Mouse (Mus musculus): Measurements from ENCODE around the gene Tmem131. TPM values are rescaled to one million over a fixed set of nuclear protein-coding genes. Genes with fewer than 3 reads are reported as not detected.

Gene Tmem131
- polyA plus RNA-seq, 1 experiment from 2014 or later: 6.8 TPM

GRCm38 (mm10) chr1:36883805-36884204 is 59.7 kb downstream of the Tmem131 start:
- Histone ChIP-seq H3K4me3 (ENCODE audit: low read depth, low read length) (no peak overlapping the region), H3K9ac (ENCODE audit: low read length) (no peak overlapping the region), H3K27me3 (ENCODE audit: control insufficient read depth, insufficient read depth, low read length) (no peaks in the 10 kb centered on the region), H3K4me2 (replicated peaks; ENCODE audit: low read depth) (no peak overlapping the region), H3K27ac (replicated peaks) (0 out of 2 replicates have a peak overlapping the region, but pooled peaks have one; percentile 2), H3K36me3 (ENCODE audit: control insufficient read depth, insufficient read depth, low read length) (peaks cover 3% of the 10 kb centered on the region; the same call in 1 of the 2 replicates), H3K9me3 (ENCODE audit: control insufficient read depth, low read length) (no peaks in the 10 kb centered on the region), H3K4me1 (replicated peaks; ENCODE audit: control insufficient read depth, insufficient read depth) (peaks cover 7% of the 10 kb centered on the region; the same call in 1 of the 2 replicates)
- no peak for DNase-seq (ENCODE audit: low spot score)
- WGBS: 38% methylated on average over 2 of the region's 2 CpGs
- ATAC-seq (ENCODE audit: low FRiP score, low TSS enrichment): no peak; the same call in 1 of the 2 replicates
- TF ChIP-seq CTCF (IDR thresholded peaks at IDR 0.05; ENCODE audit: low read depth) (no peak), EP300 (optimal IDR thresholded peaks at IDR 0.05) (no peak)

GRCm38 (mm10) chr1:36879154-36879553 is 64.3 kb downstream of the Tmem131 start:
- H3K4me3 ChIP-seq (ENCODE audit: low read depth, low read length): no peak overlapping the region
- H3K36me3 ChIP-seq (ENCODE audit: control insufficient read depth, insufficient read depth, low read length): no peaks in the 10 kb centered on the region
- 28% methylated on average over 1 of the region's 1 CpGs for WGBS
- H3K4me1 ChIP-seq (replicated peaks; ENCODE audit: control insufficient read depth, insufficient read depth): peaks cover 4% of the 10 kb centered on the region; the same call in 1 of the 2 replicates
- no peak for DNase-seq (ENCODE audit: low spot score)
- no peaks in the 10 kb centered on the region for H3K9me3 ChIP-seq (ENCODE audit: control insufficient read depth, low read length)
- H3K4me2 ChIP-seq (replicated peaks; ENCODE audit: low read depth): no peak overlapping the region
- ATAC-seq (ENCODE audit: low FRiP score, low TSS enrichment): no peak
- TF ChIP-seq EP300 (optimal IDR thresholded peaks at IDR 0.05): no peak
- no peak for TF ChIP-seq CTCF (IDR thresholded peaks at IDR 0.05; ENCODE audit: low read depth)
- H3K27me3 ChIP-seq (ENCODE audit: control insufficient read depth, insufficient read depth, low read length): no peaks in the 10 kb centered on the region
- H3K9ac ChIP-seq (ENCODE audit: low read length): no peak overlapping the region
- no peak overlapping the region for H3K27ac ChIP-seq (replicated peaks)

GRCm38 (mm10) chr1:36877126-36877525 is 66.3 kb downstream of the Tmem131 start:
- H3K9ac ChIP-seq (ENCODE audit: low read length): no peak overlapping the region
- no peaks in the 10 kb centered on the region for H3K9me3 ChIP-seq (ENCODE audit: control insufficient read depth, low read length)
- H3K27ac ChIP-seq (replicated peaks): no peak overlapping the region
- no peak overlapping the region for H3K4me3 ChIP-seq (ENCODE audit: low read depth, low read length)
- no peak overlapping the region for H3K4me2 ChIP-seq (replicated peaks; ENCODE audit: low read depth)
- no peaks in the 10 kb centered on the region for H3K36me3 ChIP-seq (ENCODE audit: control insufficient read depth, insufficient read depth, low read length)
- no peaks in the 10 kb centered on the region for H3K4me1 ChIP-seq (replicated peaks; ENCODE audit: control insufficient read depth, insufficient read depth)
- whole genome bisulfite sequencing: 51% methylated on average over 1 of the region's 1 CpGs
- TF ChIP-seq EP300 (optimal IDR thresholded peaks at IDR 0.05) (no peak), CTCF (IDR thresholded peaks at IDR 0.05; ENCODE audit: low read depth) (no peak)
- DNase-seq (ENCODE audit: low spot score) (no peak), ATAC-seq (ENCODE audit: low FRiP score, low TSS enrichment) (no peak)
- no peaks in the 10 kb centered on the region for H3K27me3 ChIP-seq (ENCODE audit: control insufficient read depth, insufficient read depth, low read length)

- Histone ChIP-seq H3K4me1 (replicated peaks; ENCODE audit: control insufficient read depth, insufficient read depth) (no peaks in the 10 kb centered on the region), H3K9ac (ENCODE audit: low read length) (no peak overlapping the region), H3K36me3 (ENCODE audit: control insufficient read depth, insufficient read depth, low read length) (no peaks in the 10 kb centered on the region), H3K9me3 (ENCODE audit: control insufficient read depth, low read length) (no peaks in the 10 kb centered on the region), H3K27me3 (ENCODE audit: control insufficient read depth, insufficient read depth, low read length) (no peaks in the 10 kb centered on the region), H3K4me2 (replicated peaks; ENCODE audit: low read depth) (no peak overlapping the region), H3K4me3 (ENCODE audit: low read depth, low read length) (no peak overlapping the region), H3K27ac (replicated peaks) (no peak overlapping the region)
- TF ChIP-seq EP300 (optimal IDR thresholded peaks at IDR 0.05) (no peak), CTCF (IDR thresholded peaks at IDR 0.05; ENCODE audit: low read depth) (peak; percentile 34; the same call in 1 of the 2 replicates)
- DNase-seq (ENCODE audit: low spot score) (no peak), ATAC-seq (ENCODE audit: low FRiP score, low TSS enrichment) (0 out of 2 replicates have a peak, but pooled peaks have one; percentile 39)
- WGBS: 81% methylated on average over 8 of the region's 8 CpGs
These were observed 68.4 kb downstream of the Tmem131 start for GRCm38 (mm10) chr1:36874874-36875561.

GRCm38 (mm10) chr1:36871238-36871637 is 72.2 kb downstream of the Tmem131 start:
- Histone ChIP-seq H3K9me3 (ENCODE audit: control insufficient read depth, low read length) (no peaks in the 10 kb centered on the region), H3K36me3 (ENCODE audit: control insufficient read depth, insufficient read depth, low read length) (peaks cover 2% of the 10 kb centered on the region; the same call in 1 of the 2 replicates), H3K27ac (replicated peaks) (0 out of 2 replicates have a peak overlapping the region, but pooled peaks have one; percentile 4), H3K4me1 (replicated peaks; ENCODE audit: control insufficient read depth, insufficient read depth) (no peaks in the 10 kb centered on the region), H3K4me2 (replicated peaks; ENCODE audit: low read depth) (no peak overlapping the region), H3K9ac (ENCODE audit: low read length) (no peak overlapping the region), H3K27me3 (ENCODE audit: control insufficient read depth, insufficient read depth, low read length) (no peaks in the 10 kb centered on the region), H3K4me3 (ENCODE audit: low read depth, low read length) (no peak overlapping the region)
- no peak; the same call in 1 of the 2 replicates for ATAC-seq (ENCODE audit: low FRiP score, low TSS enrichment)
- WGBS: 46% methylated on average over 4 of the region's 4 CpGs
- TF ChIP-seq EP300 (optimal IDR thresholded peaks at IDR 0.05): no peak
- TF ChIP-seq CTCF (IDR thresholded peaks at IDR 0.05; ENCODE audit: low read depth): no peak
- DNase-seq (ENCODE audit: low spot score): no peak

GRCm38 (mm10) chr1:36870518-36870917 is 72.9 kb downstream of the Tmem131 start:
- H3K9ac ChIP-seq (ENCODE audit: low read length): no peak overlapping the region
- peak; percentile 53 for TF ChIP-seq CTCF (IDR thresholded peaks at IDR 0.05; ENCODE audit: low read depth)
- TF ChIP-seq EP300 (optimal IDR thresholded peaks at IDR 0.05): no peak
- H3K36me3 ChIP-seq (ENCODE audit: control insufficient read depth, insufficient read depth, low read length): peaks cover 2% of the 10 kb centered on the region; the same call in 1 of the 2 replicates
- H3K27ac ChIP-seq (replicated peaks): no peak overlapping the region
- ATAC-seq (ENCODE audit: low FRiP score, low TSS enrichment): peak; percentile 76; the same call in 1 of the 2 replicates
- no peaks in the 10 kb centered on the region for H3K27me3 ChIP-seq (ENCODE audit: control insufficient read depth, insufficient read depth, low read length)
- no peak overlapping the region for H3K4me2 ChIP-seq (replicated peaks; ENCODE audit: low read depth)
- WGBS: 62% methylated on average over 1 of the region's 1 CpGs
- H3K9me3 ChIP-seq (ENCODE audit: control insufficient read depth, low read length): no peaks in the 10 kb centered on the region
- no peaks in the 10 kb centered on the region for H3K4me1 ChIP-seq (replicated peaks; ENCODE audit: control insufficient read depth, insufficient read depth)
- H3K4me3 ChIP-seq (ENCODE audit: low read depth, low read length): no peak overlapping the region
- no peak for DNase-seq (ENCODE audit: low spot score)

All from stomach, postnatal 0 days (tissue).